ENCODE assay signal across 8 mouse cellular contexts in the genomic region with DNA sequence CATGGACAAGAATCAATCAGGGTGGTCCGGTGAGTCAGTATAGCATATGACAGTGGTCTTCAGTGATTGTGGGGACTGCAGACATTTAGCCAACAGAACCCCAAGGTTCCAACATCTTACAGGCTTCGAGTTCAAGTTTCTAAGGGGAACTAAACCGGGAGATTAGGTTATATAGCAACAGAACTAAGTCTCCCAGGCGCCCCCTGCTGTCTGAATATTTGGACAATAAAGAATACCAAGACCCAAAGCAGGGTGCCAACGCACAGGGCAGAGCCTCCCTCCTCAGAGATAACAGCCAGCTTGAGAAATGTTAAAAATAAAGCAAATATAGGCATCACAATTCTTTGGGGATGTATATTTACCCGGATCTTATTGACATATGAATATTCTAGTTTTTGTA. TPM values are rescaled to one million over a fixed set of nuclear protein-coding genes. Genes with fewer than 3 reads are reported as not detected.
A peak's percentile ranks its signal among the peaks of the same experiment; 100 is the strongest.
DNase-seq lines count a peak whose midpoint lies in the region; ATAC-seq and TF ChIP-seq lines count a peak whose summit lies in the region.
"Had no signal": no experiment of that assay in that cellular context is flagged by ENCODE, and none has a peak within 500 bp of the region (broad histone marks: within the 10 kb centered on the region; RNA-seq: fewer than 3 reads in every experiment).

No protein-coding gene starts in this region.

- no peaks in the 10 kb centered on the region for H3K9me3 ChIP-seq in lung, postnatal 0 days (ENCODE audit: low read length)
- H3K9me3 ChIP-seq: heart, embryonic 15.5 days had no signal

- H3K4me3 ChIP-seq in lung, postnatal 0 days (ENCODE audit: low read depth, low read length) = no peak overlapping the region
- H3K4me3 ChIP-seq: heart, embryonic 15.5 days had no signal

- peak; percentile 73 for TF ChIP-seq CTCF in lung, postnatal 0 days (IDR thresholded peaks at IDR 0.05)

- no peaks in the 10 kb centered on the region for H3K4me1 ChIP-seq in lung, postnatal 0 days (ENCODE audit: insufficient read depth, low read depth, low read length)

- no peak overlapping the region for H3K4me2 ChIP-seq in lung, postnatal 0 days (replicated peaks; ENCODE audit: low read depth, low read length)
- H3K4me2 ChIP-seq: heart, embryonic 15.5 days had no signal

- no peak overlapping the region for H3K27ac ChIP-seq in lung, postnatal 0 days (ENCODE audit: low read length)
- H3K27ac ChIP-seq: heart, embryonic 15.5 days had no signal

- no peaks in the 10 kb centered on the region for H3K36me3 ChIP-seq in lung, postnatal 0 days (ENCODE audit: insufficient read depth, low read length)
- H3K36me3 ChIP-seq: heart, embryonic 15.5 days had no signal

- TF ChIP-seq EP300 in lung, postnatal 0 days (IDR thresholded peaks at IDR 0.05) = no peak

- H3K9ac ChIP-seq in lung, postnatal 0 days (replicated peaks; ENCODE audit: low read depth) = no peak overlapping the region
- H3K9ac ChIP-seq: heart, embryonic 15.5 days had no signal

- no peaks in the 10 kb centered on the region for H3K27me3 ChIP-seq in lung, postnatal 0 days (replicated peaks; ENCODE audit: insufficient read depth, low read length)
- H3K27me3 ChIP-seq: heart, embryonic 15.5 days had no signal

- DNase-seq in 416B (ENCODE audit: low read depth) = peak; percentile 82
- peak; percentile 83 for DNase-seq in CD4-positive, CD25-positive, alpha-beta regulatory T cell, adult 2 months (ENCODE audit: low read depth, low spot score)
- DNase-seq in brain, adult 2 months (ENCODE audit: low read depth, low spot score) = peak; percentile 78
- DNase-seq in forelimb bud, embryonic 11.5 days (ENCODE audit: low read depth, low spot score) = peak; percentile 56
- DNase-seq in layer of hippocampus, adult 11-12 months (ENCODE audit: low spot score) = peak; percentile 87
- peak; percentile 68 for DNase-seq in lung, postnatal 0 days (ENCODE audit: low spot score)
- DNase-seq in right cerebral cortex, postnatal 36 days (ENCODE audit: low spot score in 2 of 2) = peak; percentile 55 to 57

- WGBS in lung, postnatal 0 days = 35% methylated on average over 6 of the region's 6 CpGs

- ATAC-seq in lung, postnatal 0 days = no peak

RNA-seq across cellular contexts. Expression of gene Epsti1, which starts 24.0 kb away (rescaled TPM):
- 1.5 and 1.9 TPM in 2 replicates for polyA plus RNA-seq in lung, postnatal 0 days (2015; fragmentation: Nextera tagmentation; extraction: Ambion mirVana)

RNA-seq across cellular contexts. Expression of gene Dnajc15, which starts 53.1 kb away (rescaled TPM):
- polyA plus RNA-seq in lung, postnatal 0 days (2015; fragmentation: Nextera tagmentation; extraction: Ambion mirVana) = 60.1 and 70.2 TPM in 2 replicates
